In genomic region chr5:139227645-139228044, GRCm38 (mm10) we compare ENCODE assay signal across 27 mouse cellular contexts.
"Had no signal": no experiment of that assay in that cellular context is flagged by ENCODE, and none has a peak within 500 bp of the region (broad histone marks: within the 10 kb centered on the region; RNA-seq: fewer than 3 reads in every experiment).

No protein-coding gene starts in this region.

- H3K4me2 ChIP-seq: embryonic facial prominence, embryonic 12.5 days; embryonic facial prominence, embryonic 13.5 days; embryonic facial prominence, embryonic 15.5 days; forebrain, embryonic 12.5 days; forebrain, embryonic 13.5 days; forebrain, embryonic 15.5 days had no signal

- H3K9me3 ChIP-seq: embryonic facial prominence, embryonic 10.5 days; embryonic facial prominence, embryonic 12.5 days; embryonic facial prominence, embryonic 13.5 days; embryonic facial prominence, embryonic 15.5 days; forebrain, embryonic 10.5 days; forebrain, embryonic 12.5 days; forebrain, embryonic 13.5 days; forebrain, embryonic 15.5 days had no signal

- H3K27ac ChIP-seq: embryonic facial prominence, embryonic 10.5 days; embryonic facial prominence, embryonic 12.5 days; embryonic facial prominence, embryonic 13.5 days; embryonic facial prominence, embryonic 15.5 days; forebrain, embryonic 10.5 days; forebrain, embryonic 12.5 days; forebrain, embryonic 13.5 days; forebrain, embryonic 15.5 days; gastrocnemius, adult 2 months; heart, adult 2 months had no signal

- ATAC-seq: forebrain, embryonic 13.5 days; forebrain, embryonic 14.5 days; forebrain, embryonic 15.5 days; forebrain, embryonic 16.5 days; forebrain, postnatal 0 days had no signal

- H3K4me3 ChIP-seq: embryonic facial prominence, embryonic 10.5 days; embryonic facial prominence, embryonic 12.5 days; embryonic facial prominence, embryonic 13.5 days; embryonic facial prominence, embryonic 15.5 days; erythroblast, embryonic 14.5 days; forebrain, embryonic 10.5 days; forebrain, embryonic 12.5 days; forebrain, embryonic 13.5 days; forebrain, embryonic 15.5 days; gastrocnemius, adult 2 months; heart, adult 2 months had no signal

- DNase-seq: cerebellum, adult 9-10 months; cerebellum, adult 9-11 months; cerebellum, postnatal 10 days; cerebellum, postnatal 14 days; cerebellum, postnatal 25 days; cerebellum, postnatal 36 days; embryo, embryonic 11 days; forebrain, postnatal 0 days; gastrocnemius, adult 2 months; gastrocnemius, postnatal 10 days; gastrocnemius, postnatal 14 days; gastrocnemius, postnatal 25 days; gastrocnemius, postnatal 36 days; heart, adult 11 months; heart, adult 18-20 months; heart, adult 2 months had no signal

- H3K4me1 ChIP-seq: embryonic facial prominence, embryonic 10.5 days; embryonic facial prominence, embryonic 12.5 days; embryonic facial prominence, embryonic 13.5 days; embryonic facial prominence, embryonic 15.5 days; forebrain, embryonic 10.5 days; forebrain, embryonic 12.5 days; forebrain, embryonic 13.5 days; forebrain, embryonic 15.5 days had no signal

- H3K27me3 ChIP-seq: embryonic facial prominence, embryonic 12.5 days; embryonic facial prominence, embryonic 13.5 days; embryonic facial prominence, embryonic 15.5 days; forebrain, embryonic 12.5 days; forebrain, embryonic 13.5 days; forebrain, embryonic 15.5 days had no signal

- H3K9ac ChIP-seq: embryonic facial prominence, embryonic 12.5 days; embryonic facial prominence, embryonic 13.5 days; embryonic facial prominence, embryonic 15.5 days; forebrain, embryonic 12.5 days; forebrain, embryonic 13.5 days; forebrain, embryonic 15.5 days; forebrain, postnatal 0 days had no signal
